Mouse (Mus musculus): ENCODE results near the gene Psen1.

DNA sequence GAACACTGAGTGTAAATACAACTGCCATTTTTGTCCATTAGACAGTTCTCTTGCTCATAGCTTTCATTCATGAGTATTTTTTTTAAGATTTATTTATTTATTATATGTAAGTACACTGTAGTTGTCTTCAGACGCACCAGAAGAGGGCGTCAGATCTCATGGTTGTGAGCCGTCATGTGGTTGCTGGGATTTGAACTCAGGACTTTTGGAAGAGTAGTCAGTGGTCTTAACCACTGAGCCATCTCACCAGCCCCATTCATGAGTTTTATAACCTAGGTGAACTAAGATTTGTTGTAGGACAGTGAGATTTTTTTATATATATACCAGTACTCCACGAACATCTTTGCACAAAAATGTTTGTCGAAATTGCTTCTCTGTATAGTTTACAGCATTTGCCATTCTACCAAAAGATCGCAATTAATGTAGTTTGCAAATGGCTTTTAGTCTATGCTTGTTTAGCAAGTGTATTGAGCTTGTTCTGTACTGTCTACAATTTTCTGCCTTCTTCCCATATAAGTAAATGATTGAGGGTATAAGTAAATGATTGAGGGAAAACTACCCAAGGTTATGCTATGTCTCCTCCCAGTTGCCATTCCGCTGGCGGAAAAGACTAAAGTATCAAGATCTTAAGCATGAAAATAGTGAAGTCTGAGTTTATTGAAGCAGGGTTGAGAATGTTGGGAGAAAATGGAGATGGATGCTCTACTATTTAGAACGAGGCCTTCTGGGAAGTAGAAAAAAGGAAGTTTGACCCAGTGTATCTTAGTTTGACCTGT, 1.2 kb upstream of the Psen1 start:
- TF ChIP-seq EP300 (IDR thresholded peaks at IDR 0.05): no peak
- TF ChIP-seq CTCF (IDR thresholded peaks at IDR 0.05): no peak
